Mouse (Mus musculus): Measurements from ENCODE around the gene Tes. TPM values are rescaled to one million over a fixed set of nuclear protein-coding genes. Genes with fewer than 3 reads are reported as not detected.

Tes gene
- polyA plus RNA-seq (2015; fragmentation: Nextera tagmentation; extraction: Ambion mirVana): 50.5 and 52.7 TPM in 2 replicates

- Histone ChIP-seq H3K4me2 (replicated peaks; ENCODE audit: low read depth, low read length) (peak within 1 kb of the TSS; percentile 95), H3K36me3 (ENCODE audit: insufficient read depth, low read length) (no peaks in the 10 kb centered on the region), H3K9me3 (ENCODE audit: low read length) (no peaks in the 10 kb centered on the region), H3K9ac (replicated peaks; ENCODE audit: low read depth) (peak within 1 kb of the TSS; percentile 78), H3K27me3 (replicated peaks; ENCODE audit: insufficient read depth, low read length) (no peaks in the 10 kb centered on the region), H3K4me1 (ENCODE audit: insufficient read depth, low read depth, low read length) (0 out of 2 replicates have a peak, but pooled peaks cover 3% of the 10 kb centered on the region), H3K27ac (ENCODE audit: low read length) (peak within 1 kb of the TSS; percentile 78), H3K4me3 (ENCODE audit: low read depth, low read length) (peak within 1 kb of the TSS; percentile 74)
- TF ChIP-seq EP300 (IDR thresholded peaks at IDR 0.05): 0 out of 2 replicates have a peak, but pooled peaks have one; percentile 24
- no peak for TF ChIP-seq CTCF (IDR thresholded peaks at IDR 0.05)
- ATAC-seq: peak; percentile 96
- WGBS: 2% methylated on average over 55 of the region's 63 CpGs
- DNase-seq (ENCODE audit: low spot score): peak; percentile 89
These were observed at the start of gene Tes for GRCm38 (mm10) chr6:17064936-17065790. TSS of gene Tes (plus strand) at chr6:17065149.

DNA sequence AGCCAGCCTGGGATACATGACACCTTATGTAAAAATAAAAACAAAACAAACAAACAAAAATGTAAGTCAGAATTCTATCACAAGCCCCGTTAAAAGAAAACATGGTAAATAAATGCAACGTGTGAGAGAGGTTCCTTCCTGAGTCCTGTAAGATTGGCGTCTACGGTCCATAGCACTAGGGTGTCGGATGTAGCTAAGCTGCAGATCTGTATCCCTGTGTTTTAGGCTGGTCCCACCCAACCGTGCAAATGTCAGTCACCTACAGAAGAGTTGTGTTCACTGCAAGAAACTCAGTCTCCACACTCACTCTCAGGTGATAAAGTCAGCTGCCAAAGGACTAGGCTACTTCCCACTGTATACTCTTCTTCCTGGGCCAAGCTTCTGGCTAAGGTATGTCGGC is 39.1 kb upstream of the Tes start:
- Histone ChIP-seq H3K4me2 (replicated peaks; ENCODE audit: low read depth, low read length) (no peak overlapping the region), H3K9ac (replicated peaks; ENCODE audit: low read depth) (no peak overlapping the region), H3K27ac (ENCODE audit: low read length) (no peak overlapping the region), H3K9me3 (ENCODE audit: low read length) (no peaks in the 10 kb centered on the region), H3K36me3 (ENCODE audit: insufficient read depth, low read length) (no peaks in the 10 kb centered on the region), H3K4me1 (ENCODE audit: insufficient read depth, low read depth, low read length) (no peaks in the 10 kb centered on the region), H3K4me3 (ENCODE audit: low read depth, low read length) (no peak overlapping the region), H3K27me3 (replicated peaks; ENCODE audit: insufficient read depth, low read length) (no peaks in the 10 kb centered on the region)
- ATAC-seq: no peak
- 58% methylated on average over 7 of the region's 7 CpGs for WGBS
- DNase-seq (ENCODE audit: low spot score): no peak
- TF ChIP-seq CTCF (IDR thresholded peaks at IDR 0.05) (no peak), EP300 (IDR thresholded peaks at IDR 0.05) (no peak)

GRCm38 (mm10) chr6:17027572-17027971 is 37.4 kb upstream of the Tes start:
- H3K27me3 ChIP-seq (replicated peaks; ENCODE audit: insufficient read depth, low read length): no peaks in the 10 kb centered on the region
- H3K9ac ChIP-seq (replicated peaks; ENCODE audit: low read depth): no peak overlapping the region
- H3K4me2 ChIP-seq (replicated peaks; ENCODE audit: low read depth, low read length): no peak overlapping the region
- no peaks in the 10 kb centered on the region for H3K9me3 ChIP-seq (ENCODE audit: low read length)
- no peaks in the 10 kb centered on the region for H3K4me1 ChIP-seq (ENCODE audit: insufficient read depth, low read depth, low read length)
- H3K27ac ChIP-seq (ENCODE audit: low read length): no peak overlapping the region
- WGBS: 14% methylated on average over 8 of the region's 8 CpGs
- ATAC-seq (no peak), DNase-seq (ENCODE audit: low spot score) (peak; percentile 91)
- H3K36me3 ChIP-seq (ENCODE audit: insufficient read depth, low read length): no peaks in the 10 kb centered on the region
- TF ChIP-seq CTCF (IDR thresholded peaks at IDR 0.05): peak; percentile 82
- no peak for TF ChIP-seq EP300 (IDR thresholded peaks at IDR 0.05)
- no peak overlapping the region for H3K4me3 ChIP-seq (ENCODE audit: low read depth, low read length)

- Histone ChIP-seq H3K27me3 (replicated peaks; ENCODE audit: insufficient read depth, low read length) (no peaks in the 10 kb centered on the region), H3K27ac (ENCODE audit: low read length) (no peak overlapping the region), H3K4me1 (ENCODE audit: insufficient read depth, low read depth, low read length) (no peaks in the 10 kb centered on the region), H3K4me3 (ENCODE audit: low read depth, low read length) (no peak overlapping the region), H3K9me3 (ENCODE audit: low read length) (no peaks in the 10 kb centered on the region), H3K4me2 (replicated peaks; ENCODE audit: low read depth, low read length) (no peak overlapping the region), H3K36me3 (ENCODE audit: insufficient read depth, low read length) (no peaks in the 10 kb centered on the region), H3K9ac (replicated peaks; ENCODE audit: low read depth) (no peak overlapping the region)
- WGBS: 65% methylated on average over 8 of the region's 8 CpGs
- DNase-seq (ENCODE audit: low spot score): peak; percentile 54
- ATAC-seq: peak; percentile 64
- TF ChIP-seq CTCF (IDR thresholded peaks at IDR 0.05) (no peak), EP300 (IDR thresholded peaks at IDR 0.05) (no peak)
These were observed 36.1 kb upstream of the Tes start for GRCm38 (mm10) chr6:17028809-17029208.

DNA sequence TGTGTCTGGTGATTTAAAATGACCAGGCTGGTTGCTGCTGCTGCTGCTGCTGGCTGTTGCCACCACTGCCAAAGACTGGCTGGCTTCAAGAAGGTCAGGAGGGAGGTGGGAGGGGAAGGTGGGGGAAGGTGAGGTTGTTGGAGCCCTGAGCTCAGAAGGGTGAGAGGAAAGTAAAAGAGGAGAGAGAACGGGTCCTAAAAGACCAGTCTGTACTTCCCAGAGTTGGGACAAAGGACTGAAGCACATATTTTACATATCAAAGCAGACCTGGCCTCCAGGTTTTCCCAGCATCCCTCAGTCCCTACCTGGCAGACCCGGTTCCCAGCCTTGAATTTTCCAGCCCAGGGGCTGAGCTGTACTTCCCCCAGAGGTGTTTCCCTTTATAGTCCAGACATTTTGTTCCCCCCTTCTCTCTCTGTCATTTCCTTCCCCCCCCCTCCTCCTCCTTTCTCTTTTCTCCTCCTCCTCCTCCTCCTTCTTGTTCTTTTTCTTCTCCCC is 32.7 kb upstream of the Tes start:
- Histone ChIP-seq H3K4me1 (ENCODE audit: insufficient read depth, low read depth, low read length) (no peaks in the 10 kb centered on the region), H3K36me3 (ENCODE audit: insufficient read depth, low read length) (no peaks in the 10 kb centered on the region), H3K4me2 (replicated peaks; ENCODE audit: low read depth, low read length) (no peak overlapping the region), H3K9me3 (ENCODE audit: low read length) (no peaks in the 10 kb centered on the region), H3K27me3 (replicated peaks; ENCODE audit: insufficient read depth, low read length) (no peaks in the 10 kb centered on the region), H3K27ac (ENCODE audit: low read length) (no peak overlapping the region), H3K4me3 (ENCODE audit: low read depth, low read length) (no peak overlapping the region), H3K9ac (replicated peaks; ENCODE audit: low read depth) (no peak overlapping the region)
- WGBS: 7% methylated on average over 2 of the region's 2 CpGs
- ATAC-seq: no peak
- no peak for TF ChIP-seq EP300 (IDR thresholded peaks at IDR 0.05)
- DNase-seq (ENCODE audit: low spot score): no peak

DNA sequence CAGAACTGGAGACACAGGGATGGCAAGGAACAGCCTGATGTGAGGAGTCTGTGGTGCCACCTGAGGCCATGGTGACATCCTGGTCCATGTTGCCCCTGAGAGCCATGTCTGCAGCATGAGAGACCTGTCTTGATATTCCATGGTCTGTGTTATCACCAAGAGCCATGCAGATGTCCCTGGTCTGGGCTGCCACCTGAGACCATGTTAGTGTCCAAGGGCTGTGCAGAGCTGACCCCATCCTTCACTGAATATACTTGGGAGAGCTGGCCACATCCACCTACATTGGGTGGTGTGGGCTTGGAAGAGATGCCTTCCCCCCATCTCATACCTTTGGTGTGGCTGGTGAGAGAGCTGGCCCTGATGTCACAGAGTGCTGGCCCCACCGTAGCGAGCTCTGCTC is 30.9 kb upstream of the Tes start:
- no peaks in the 10 kb centered on the region for H3K9me3 ChIP-seq (ENCODE audit: low read length)
- H3K4me3 ChIP-seq (ENCODE audit: low read depth, low read length): no peak overlapping the region
- no peaks in the 10 kb centered on the region for H3K4me1 ChIP-seq (ENCODE audit: insufficient read depth, low read depth, low read length)
- DNase-seq (ENCODE audit: low spot score): no peak
- H3K36me3 ChIP-seq (ENCODE audit: insufficient read depth, low read length): no peaks in the 10 kb centered on the region
- H3K27me3 ChIP-seq (replicated peaks; ENCODE audit: insufficient read depth, low read length): no peaks in the 10 kb centered on the region
- H3K4me2 ChIP-seq (replicated peaks; ENCODE audit: low read depth, low read length): no peak overlapping the region
- TF ChIP-seq CTCF (IDR thresholded peaks at IDR 0.05): no peak
- no peak for TF ChIP-seq EP300 (IDR thresholded peaks at IDR 0.05)
- 92% methylated on average over 2 of the region's 2 CpGs for WGBS
- H3K27ac ChIP-seq (ENCODE audit: low read length): no peak overlapping the region
- no peak overlapping the region for H3K9ac ChIP-seq (replicated peaks; ENCODE audit: low read depth)
- no peak for ATAC-seq
